Mouse (Mus musculus): ENCODE measurements around the gene Slc35f1. TPM values are rescaled to one million over a fixed set of nuclear protein-coding genes. Genes with fewer than 3 reads are reported as not detected.

The Slc35f1 gene
- total and polyA plus RNA-seq, 3 experiments, result 0.07 to 0.11 TPM; not detected in 1

DNA sequence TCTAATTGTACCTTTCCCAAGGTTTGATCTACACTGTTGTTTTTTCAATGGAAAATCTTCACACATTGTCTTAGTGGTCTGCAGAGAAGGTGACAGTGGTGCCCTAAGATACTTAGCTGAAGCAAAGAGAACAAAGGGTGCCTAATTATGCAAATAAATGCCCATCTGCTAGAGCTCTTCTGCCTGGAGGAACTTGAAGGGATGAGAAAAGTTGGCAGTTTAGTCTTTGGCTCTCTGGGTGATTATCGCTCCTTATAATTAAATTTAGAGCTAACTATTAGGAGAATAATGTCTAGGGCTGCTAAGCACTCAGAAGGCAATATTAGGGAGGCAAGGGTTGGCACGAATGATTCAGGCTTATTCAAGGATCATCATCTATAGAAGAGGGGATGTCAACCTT lies 306.6 kb downstream of the Slc35f1 start:
- in situ Hi-C loops (cut with MboI; ENCODE audit: low pct_ligation_motif_present, low pct_unique_long_range_greater_than_20kb, low sequenced_read_pairs) (no loop called here), dilution Hi-C loops (cut with MboI; ENCODE audit: extremely low pct_ligation_motif_present, extremely low pct_unique_long_range_greater_than_20kb, low sequenced_read_pairs) (no loop called here)
- no peaks in the 10 kb centered on the region for H3K79me2 ChIP-seq (replicated peaks; ENCODE audit: control insufficient read depth, extremely low read depth, insufficient read depth, poor library complexity, severe bottlenecking)
- H3K27ac ChIP-seq (ENCODE audit: insufficient read depth, low read depth), result no peak overlapping the region
- DNase-seq (ENCODE audit: extremely low read depth), result no peak
- no peak overlapping the region for H3K9ac ChIP-seq (ENCODE audit: insufficient read depth, low read depth)
- H3K4me1 ChIP-seq (ENCODE audit: control insufficient read depth in 1 of 2, insufficient read depth in 2 of 2), result no peaks in the 10 kb centered on the region
- H3K4me3 ChIP-seq (replicated peaks in 1 of 3; ENCODE audit: low read depth in 2 of 3, low read length in 2 of 3, poor library complexity in 1 of 3), result no peak overlapping the region
- no peaks in the 10 kb centered on the region for H3K36me3 ChIP-seq (replicated peaks in 1 of 2; ENCODE audit: control insufficient read depth in 1 of 2, insufficient read depth in 1 of 2, low read length in 1 of 2)
- no peak overlapping the region for H3K4me2 ChIP-seq (ENCODE audit: insufficient read depth, low read depth, poor library complexity, severe bottlenecking)
- no peaks in the 10 kb centered on the region for H3K9me3 ChIP-seq (replicated peaks; ENCODE audit: low read length)
- H3K27me3 ChIP-seq (replicated peaks), result no peaks in the 10 kb centered on the region
- TF ChIP-seq ZKSCAN1 (IDR thresholded peaks at IDR 0.05; ENCODE audit: borderline replicate concordance, low read depth, low read length), result no peak
- no peak for TF ChIP-seq USF2 (conservative IDR thresholded peaks at IDR 0.05; ENCODE audit: low read depth, low read length)
- TF ChIP-seq TCF12 (IDR thresholded peaks at IDR 0.05; ENCODE audit: low read depth, low read length), result no peak
- TF ChIP-seq CHD2 (IDR thresholded peaks at IDR 0.05; ENCODE audit: low read length), result no peak
- no peak for TF ChIP-seq MAZ (IDR thresholded peaks at IDR 0.05; ENCODE audit: low read depth, low read length)
- TF ChIP-seq POLR2A (IDR thresholded peaks at IDR 0.05; ENCODE audit: low read depth, low read length), result no peak
- TF ChIP-seq MYC (IDR thresholded peaks at IDR 0.05; ENCODE audit: low read depth, low read length), result no peak
- no peak for TF ChIP-seq IRF4 (IDR thresholded peaks at IDR 0.05; ENCODE audit: low read depth, low read length)
- TF ChIP-seq ZMIZ1 (IDR thresholded peaks at IDR 0.05; ENCODE audit: low read depth, low read length), result no peak
- no peak for TF ChIP-seq ELF1 (IDR thresholded peaks at IDR 0.05; ENCODE audit: low read depth, low read length)
- no peak for TF ChIP-seq EP300 (IDR thresholded peaks at IDR 0.05; ENCODE audit: low read length)
- TF ChIP-seq TBP (conservative IDR thresholded peaks at IDR 0.05; ENCODE audit: low read depth, low read length), result no peak
- no peak for TF ChIP-seq NELFE (IDR thresholded peaks at IDR 0.05; ENCODE audit: low read depth, low read length)
- TF ChIP-seq RCOR1 (conservative IDR thresholded peaks at IDR 0.05; ENCODE audit: low read depth, low read length), result no peak
- TF ChIP-seq KAT2A (IDR thresholded peaks at IDR 0.05; ENCODE audit: insufficient replicate concordance, low read length), result no peak

DNA sequence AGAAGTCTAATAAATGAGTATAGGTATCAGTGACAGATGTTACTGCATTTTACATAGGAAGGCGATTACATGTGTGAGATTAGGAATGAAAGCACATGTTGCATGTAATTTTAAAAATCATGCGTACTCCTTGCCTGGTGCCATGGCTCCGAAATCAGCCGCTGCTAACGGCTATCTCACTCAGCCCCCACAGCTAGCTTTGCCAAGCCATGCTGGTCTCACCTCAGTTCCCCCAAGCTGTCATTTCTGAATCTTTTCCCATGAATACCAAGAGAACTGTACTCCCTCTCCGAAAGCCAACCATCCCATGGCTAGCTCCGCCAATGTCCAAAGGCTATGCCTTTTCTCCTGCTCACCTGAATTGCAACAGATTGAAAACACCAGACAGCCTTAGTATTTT lies 310.8 kb downstream of the Slc35f1 start:
- Histone ChIP-seq H3K9ac (ENCODE audit: insufficient read depth, low read depth) (no peak overlapping the region), H3K36me3 (replicated peaks in 1 of 2; ENCODE audit: control insufficient read depth in 1 of 2, insufficient read depth in 1 of 2, low read length in 1 of 2) (no peaks in the 10 kb centered on the region), H3K9me3 (replicated peaks; ENCODE audit: low read length) (no peaks in the 10 kb centered on the region), H3K27me3 (replicated peaks) (no peaks in the 10 kb centered on the region), H3K27ac (ENCODE audit: insufficient read depth, low read depth) (no peak overlapping the region), H3K4me2 (ENCODE audit: insufficient read depth, low read depth, poor library complexity, severe bottlenecking) (no peak overlapping the region), H3K4me3 (replicated peaks in 1 of 3; ENCODE audit: low read depth in 2 of 3, low read length in 2 of 3, poor library complexity in 1 of 3) (no peak overlapping the region), H3K79me2 (replicated peaks; ENCODE audit: control insufficient read depth, extremely low read depth, insufficient read depth, poor library complexity, severe bottlenecking) (no peaks in the 10 kb centered on the region), H3K4me1 (ENCODE audit: control insufficient read depth in 1 of 2, insufficient read depth in 2 of 2) (peaks cover 0 to 4% of the 10 kb centered on the region in 2 experiments; a peak in 2 of 4 replicates)
- dilution Hi-C loops (cut with MboI; ENCODE audit: extremely low pct_ligation_motif_present, extremely low pct_unique_long_range_greater_than_20kb, low sequenced_read_pairs), result no loop called here
- TF ChIP-seq NELFE (IDR thresholded peaks at IDR 0.05; ENCODE audit: low read depth, low read length) (no peak), HCFC1 (IDR thresholded peaks at IDR 0.05; ENCODE audit: low read depth, low read length) (no peak), USF2 (conservative IDR thresholded peaks at IDR 0.05; ENCODE audit: low read depth, low read length) (no peak), MYC (IDR thresholded peaks at IDR 0.05; ENCODE audit: low read depth, low read length) (no peak), JUN (IDR thresholded peaks at IDR 0.05; ENCODE audit: insufficient read depth, low read depth, low read length) (no peak), SIN3A (IDR thresholded peaks at IDR 0.05; ENCODE audit: low read length) (no peak), CHD2 (IDR thresholded peaks at IDR 0.05; ENCODE audit: low read length) (no peak), TBP (conservative IDR thresholded peaks at IDR 0.05; ENCODE audit: low read depth, low read length) (no peak), CHD1 (IDR thresholded peaks at IDR 0.05; ENCODE audit: low read depth, low read length) (no peak), MAX (IDR thresholded peaks at IDR 0.05; ENCODE audit: low read length) (no peak), IRF4 (IDR thresholded peaks at IDR 0.05; ENCODE audit: low read depth, low read length) (no peak), EP300 (IDR thresholded peaks at IDR 0.05; ENCODE audit: low read length) (no peak), UBTF (IDR thresholded peaks at IDR 0.05; ENCODE audit: low read depth, low read length) (no peak), BHLHE40 (IDR thresholded peaks at IDR 0.05; ENCODE audit: low read depth, low read length) (no peak), USF1 (IDR thresholded peaks at IDR 0.05; ENCODE audit: low read depth, low read length) (no peak), MEF2A (IDR thresholded peaks at IDR 0.05; ENCODE audit: borderline replicate concordance, low read depth, low read length) (no peak), ZC3H11A (IDR thresholded peaks at IDR 0.05; ENCODE audit: low read depth, low read length) (no peak), POLR2AphosphoS2 (IDR thresholded peaks at IDR 0.05; ENCODE audit: low read depth, low read length) (no peak), ZKSCAN1 (IDR thresholded peaks at IDR 0.05; ENCODE audit: borderline replicate concordance, low read depth, low read length) (no peak)
- no peak for DNase-seq (ENCODE audit: extremely low read depth)
- in situ Hi-C loops (cut with MboI; ENCODE audit: low pct_ligation_motif_present, low pct_unique_long_range_greater_than_20kb, low sequenced_read_pairs), result no loop called here

All from CH12.LX (cell line).